Mouse (Mus musculus): ENCODE measurements at regions not wholly inside any gene's neighbourhood (a gene's known extent, or its start where the extent isn't known, plus 50 kb on each side); places are given as distances from the start of the nearest gene placed in this dataset.

GRCm38 (mm10) chr13:10527251-10527650, 166.6 kb upstream of the Chrm3 start:
- DNase-seq (ENCODE audit: low spot score in 2 of 2): peak in 1 of 2 experiments; percentile 17

- DNase-seq (ENCODE audit: low spot score in 2 of 2): no peak
Observed at GRCm38 (mm10) chr13:10526470-10527207, 166.0 kb upstream of the Chrm3 start.

GRCm38 (mm10) chr13:10504211-10504610, 143.6 kb upstream of the Chrm3 start:
- no peak for DNase-seq (ENCODE audit: low spot score in 2 of 2)

GRCm38 (mm10) chr13:10455323-10455722, 94.7 kb upstream of the Chrm3 start:
- DNase-seq (ENCODE audit: low spot score in 2 of 2): no peak

- DNase-seq (ENCODE audit: low spot score in 2 of 2): no peak
Observed at GRCm38 (mm10) chr13:10454667-10455066, 94.0 kb upstream of the Chrm3 start.

GRCm38 (mm10) chr13:10451057-10451456, 90.4 kb upstream of the Chrm3 start:
- DNase-seq (ENCODE audit: low spot score in 2 of 2): no peak

- no peak for DNase-seq (ENCODE audit: low spot score in 2 of 2)
Observed at GRCm38 (mm10) chr13:10449502-10449901, 88.9 kb upstream of the Chrm3 start.

GRCm38 (mm10) chr13:10447806-10448205, 87.2 kb upstream of the Chrm3 start:
- DNase-seq (ENCODE audit: low spot score in 2 of 2): no peak

- DNase-seq (ENCODE audit: low spot score in 2 of 2): no peak
Observed at GRCm38 (mm10) chr13:10445679-10446078, 85.0 kb upstream of the Chrm3 start.

Measured in right cerebral cortex, postnatal 10 days (tissue).